ENCODE assay signal across 18 mouse cellular contexts in genomic region chr11:76588632-76589485, GRCm38 (mm10). TPM values are rescaled to one million over a fixed set of nuclear protein-coding genes. Genes with fewer than 3 reads are reported as not detected.
A peak's percentile ranks its signal among the peaks of the same experiment; 100 is the strongest.
DNase-seq lines count a peak whose midpoint lies in the region; ATAC-seq and TF ChIP-seq lines count a peak whose summit lies in the region.
"Had no signal": no experiment of that assay in that cellular context is flagged by ENCODE, and none has a peak within 500 bp of the region (broad histone marks: within the 10 kb centered on the region; RNA-seq: fewer than 3 reads in every experiment).

No protein-coding gene starts in this region.

- H3K4me2 ChIP-seq in lung, embryonic 16.5 days (ENCODE audit: low read depth, low read length) = no peak overlapping the region
- no peak overlapping the region for H3K4me2 ChIP-seq in stomach, postnatal 0 days (replicated peaks; ENCODE audit: low read depth)
- H3K4me2 ChIP-seq in hindbrain, embryonic 13.5 days = no peak overlapping the region
- H3K4me2 ChIP-seq: embryonic facial prominence, embryonic 15.5 days; forebrain, embryonic 15.5 days; heart, embryonic 12.5 days; limb, embryonic 13.5 days; neural tube, embryonic 12.5 days had no signal

- no peak overlapping the region for H3K27ac ChIP-seq in lung, embryonic 16.5 days (ENCODE audit: low read length)
- no peak overlapping the region for H3K27ac ChIP-seq in stomach, postnatal 0 days (replicated peaks)
- no peak overlapping the region for H3K27ac ChIP-seq in hindbrain, embryonic 13.5 days
- H3K27ac ChIP-seq: embryonic facial prominence, embryonic 15.5 days; forebrain, embryonic 15.5 days; limb, embryonic 13.5 days; neural tube, embryonic 12.5 days had no signal

- DNase-seq in urinary bladder, adult 18-20 months (ENCODE audit: low spot score in 2 of 2) = peak; percentile 9 to 25
- no peak for DNase-seq in urinary bladder, postnatal 25 days (ENCODE audit: low spot score)
- DNase-seq in Patski (ENCODE audit: low read depth, low spot score) = peak; percentile 92
- DNase-seq in stomach, postnatal 0 days (ENCODE audit: low spot score) = peak; percentile 37
- DNase-seq: cerebellum, postnatal 14 days; gastrocnemius, postnatal 10 days; kidney, adult 8-10 months; layer of hippocampus, postnatal 36 days; midbrain, embryonic 14.5 days; retina, postnatal 1 day had no signal

- H3K4me3 ChIP-seq in lung, embryonic 16.5 days (ENCODE audit: low read length) = no peak overlapping the region
- H3K4me3 ChIP-seq in stomach, postnatal 0 days (ENCODE audit: low read depth, low read length) = no peak overlapping the region
- H3K4me3 ChIP-seq in hindbrain, embryonic 13.5 days = no peak overlapping the region
- H3K4me3 ChIP-seq: embryonic facial prominence, embryonic 15.5 days; forebrain, embryonic 15.5 days; heart, embryonic 12.5 days; limb, embryonic 13.5 days; neural tube, embryonic 12.5 days had no signal

- peak; percentile 14 for ATAC-seq in Patski
- ATAC-seq in lung, embryonic 16.5 days (ENCODE audit: low read depth) = peak; percentile 64
- 0 out of 2 replicates have a peak, but pooled peaks have one; percentile 59 for ATAC-seq in stomach, postnatal 0 days (ENCODE audit: low FRiP score, low TSS enrichment)
- ATAC-seq in hindbrain, embryonic 13.5 days (ENCODE audit: low FRiP score) = no peak
- ATAC-seq in erythroblast, adult 5-6 weeks (replicated peaks; ENCODE audit: low FRiP score, poor library complexity, severe bottlenecking) = no peak
- ATAC-seq: forebrain, embryonic 15.5 days had no signal

- POLR2A ChIA-PET in Patski (lab: Charles Lee) = interaction anchor here (0.7 to 2.2 kb wide), 4 partner anchors 34 to 79 kb away, joined by 3 to 6 read pairs (median 3); partner anchors contain the start of gene Abr

- H3K9ac ChIP-seq in lung, embryonic 16.5 days (ENCODE audit: low read length) = no peak overlapping the region
- no peak overlapping the region for H3K9ac ChIP-seq in stomach, postnatal 0 days (ENCODE audit: low read length)
- H3K9ac ChIP-seq in hindbrain, embryonic 13.5 days = no peak overlapping the region
- H3K9ac ChIP-seq: embryonic facial prominence, embryonic 15.5 days; forebrain, embryonic 15.5 days; heart, embryonic 12.5 days; limb, embryonic 13.5 days; neural tube, embryonic 12.5 days had no signal

- no peaks in the 10 kb centered on the region for H3K36me3 ChIP-seq in lung, embryonic 16.5 days (ENCODE audit: control insufficient read depth, insufficient read depth, low read length)
- H3K36me3 ChIP-seq in stomach, postnatal 0 days (ENCODE audit: control insufficient read depth, insufficient read depth, low read length) = no peaks in the 10 kb centered on the region
- H3K36me3 ChIP-seq in hindbrain, embryonic 13.5 days = no peaks in the 10 kb centered on the region
- H3K36me3 ChIP-seq: embryonic facial prominence, embryonic 15.5 days; forebrain, embryonic 15.5 days; heart, embryonic 12.5 days; limb, embryonic 13.5 days; neural tube, embryonic 12.5 days had no signal

- in situ Hi-C loops in Patski (cut with MboI; ENCODE audit: low pct_unique_long_range_greater_than_20kb) = loop anchor here (5.0 to 10.0 kb wide), 2 partner anchors 33 to 56 kb away; partner anchors contain the start of gene Abr

- 0 out of 2 replicates have a peak, but pooled peaks cover 3% of the 10 kb centered on the region for H3K9me3 ChIP-seq in lung, embryonic 16.5 days (ENCODE audit: control insufficient read depth, low read length)
- no peaks in the 10 kb centered on the region for H3K9me3 ChIP-seq in stomach, postnatal 0 days (ENCODE audit: control insufficient read depth, low read length)
- H3K9me3 ChIP-seq in hindbrain, embryonic 13.5 days = no peaks in the 10 kb centered on the region
- H3K9me3 ChIP-seq: embryonic facial prominence, embryonic 15.5 days; forebrain, embryonic 15.5 days; neural tube, embryonic 12.5 days had no signal

- no peak for TF ChIP-seq EP300 in stomach, postnatal 0 days (optimal IDR thresholded peaks at IDR 0.05)

- 49% methylated on average over 10 of the region's 10 CpGs for WGBS in lung, embryonic 16.5 days
- WGBS in stomach, postnatal 0 days = 46% methylated on average over 10 of the region's 10 CpGs
- WGBS in hindbrain, embryonic 13.5 days = 60% methylated on average over 10 of the region's 10 CpGs

- H3K27me3 ChIP-seq in Patski = no peaks in the 10 kb centered on the region
- H3K27me3 ChIP-seq in lung, embryonic 16.5 days (ENCODE audit: control insufficient read depth, insufficient read depth, low read depth, low read length) = no peaks in the 10 kb centered on the region
- no peaks in the 10 kb centered on the region for H3K27me3 ChIP-seq in stomach, postnatal 0 days (ENCODE audit: control insufficient read depth, insufficient read depth, low read length)
- H3K27me3 ChIP-seq in hindbrain, embryonic 13.5 days = no peaks in the 10 kb centered on the region
- H3K27me3 ChIP-seq: embryonic facial prominence, embryonic 15.5 days; forebrain, embryonic 15.5 days; heart, embryonic 12.5 days; limb, embryonic 13.5 days; neural tube, embryonic 12.5 days had no signal

- peaks cover 12% of the 10 kb centered on the region for H3K4me1 ChIP-seq in lung, embryonic 16.5 days (replicated peaks; ENCODE audit: control insufficient read depth, insufficient read depth, low read length)
- no peaks in the 10 kb centered on the region for H3K4me1 ChIP-seq in stomach, postnatal 0 days (replicated peaks; ENCODE audit: control insufficient read depth, insufficient read depth)
- H3K4me1 ChIP-seq in hindbrain, embryonic 13.5 days (replicated peaks) = peaks cover 6% of the 10 kb centered on the region
- H3K4me1 ChIP-seq: embryonic facial prominence, embryonic 15.5 days; forebrain, embryonic 15.5 days had no signal

- CTCF ChIA-PET in Patski (lab: Charles Lee) = interaction anchor here (0.6 to 3.2 kb wide), 7 partner anchors 11 to 63 kb away, joined by 3 to 15 read pairs (median 5); partner anchors contain the start of gene Abr

- TF ChIP-seq CTCF in Patski (IDR thresholded peaks at IDR 0.05) = peak; percentile 60
- TF ChIP-seq CTCF in stomach, postnatal 0 days (IDR thresholded peaks at IDR 0.05; ENCODE audit: low read depth) = no peak

RNA-seq across cellular contexts. Expression of gene Abr, which starts 33.3 kb away (rescaled TPM):
- 136 TPM for polyA plus RNA-seq in Patski (2021)
- 19.1 and 21.6 TPM in 2 replicates for polyA plus RNA-seq in lung, embryonic 16.5 days (2015; fragmentation: Nextera tagmentation; extraction: Ambion mirVana)
- polyA plus RNA-seq in stomach, postnatal 0 days (2015; fragmentation: Nextera tagmentation; extraction: Ambion mirVana) = 19.3 and 21.5 TPM in 2 replicates
- polyA plus RNA-seq in hindbrain, embryonic 13.5 days (2015; fragmentation: Nextera tagmentation; extraction: Ambion mirVana) = 98.2 and 98.3 TPM in 2 replicates
- 7.5 and 7.9 TPM in 2 replicates for total RNA-seq in erythroblast, adult 5-6 weeks (2015; ENCODE audit: low replicate concordance)
- 14.9 and 15.8 TPM in 2 replicates for total RNA-seq in erythroblast, adult 5-6 weeks (2017; ENCODE audit: low replicate concordance)

Comparison
In these comparisons a context has a peak if more than half of its experiments do, and no peak if none do; other contexts are left out.
1. ATAC-seq: peak in Patski (single experiment), lung, embryonic 16.5 days (single experiment) and stomach, postnatal 0 days (single experiment); none in hindbrain, embryonic 13.5 days (single experiment) and erythroblast, adult 5-6 weeks (single experiment).